Mouse (Mus musculus) adrenal gland, postnatal 4 days (tissue): Measurements from ENCODE around the gene Ints6. TPM values are rescaled to one million over a fixed set of nuclear protein-coding genes. Genes with fewer than 3 reads are reported as not detected.

Experiments used
- DNase-seq, 2 experiments: peaks; one replicate each; pipeline ENCODE4 v3.0.0; 2021 to 2022; ENCODE audit warnings: low spot score in 2 of 2, mixed read lengths in 2 of 2
- total RNA-seq, 2 experiments: library from RNA; stranded (reverse); gene quantifications; 2 replicates each; pipeline ENCODE4 v1.2.3; 2021

Ints6 gene
- total RNA-seq, 2 experiments from 2014 or later, result 52.4 to 56.5 TPM

DNA sequence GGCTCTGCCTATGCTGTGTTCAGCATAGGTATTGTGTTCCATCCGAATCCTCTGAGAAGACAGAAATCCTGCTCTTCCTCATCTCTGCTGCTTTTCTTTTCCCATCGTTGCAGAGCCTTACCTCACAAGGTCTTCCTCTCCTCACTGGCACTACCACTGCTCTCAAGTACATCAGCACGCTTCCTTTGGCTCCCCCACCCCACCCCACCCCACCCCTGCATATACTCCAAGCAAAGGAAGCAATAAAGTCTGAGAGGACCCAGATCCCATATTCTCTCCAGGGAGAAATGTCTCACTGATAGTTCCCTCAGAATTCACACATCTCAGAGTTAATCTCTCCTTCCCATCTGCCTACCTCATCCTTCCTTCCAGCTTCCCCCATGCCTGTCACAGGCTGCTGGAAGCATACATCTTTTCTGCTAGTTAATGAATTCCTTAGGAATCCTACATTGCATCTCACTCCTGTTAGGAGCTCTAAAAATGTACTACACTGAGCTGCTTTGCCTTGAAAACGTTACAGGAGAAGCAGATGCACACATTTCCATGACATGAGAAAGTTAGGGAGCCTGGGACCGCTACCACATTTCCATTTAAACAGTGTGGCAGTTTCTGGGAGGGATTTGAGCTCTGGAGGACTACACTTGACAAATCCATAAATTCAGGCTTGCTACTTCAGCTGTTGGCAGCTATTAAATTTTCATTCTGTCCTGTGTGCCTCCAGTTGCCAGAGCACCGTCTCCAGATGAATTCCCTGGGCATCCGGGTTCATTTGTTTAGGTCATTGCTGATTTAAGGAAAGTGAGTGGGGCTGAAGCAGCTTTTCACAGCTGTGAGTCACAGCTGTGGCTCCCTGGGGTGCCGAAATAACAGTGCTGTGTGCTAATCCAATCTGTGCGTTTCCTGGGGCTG lies 123.3 kb downstream of the Ints6 start:
- DNase-seq, result no peak

DNA sequence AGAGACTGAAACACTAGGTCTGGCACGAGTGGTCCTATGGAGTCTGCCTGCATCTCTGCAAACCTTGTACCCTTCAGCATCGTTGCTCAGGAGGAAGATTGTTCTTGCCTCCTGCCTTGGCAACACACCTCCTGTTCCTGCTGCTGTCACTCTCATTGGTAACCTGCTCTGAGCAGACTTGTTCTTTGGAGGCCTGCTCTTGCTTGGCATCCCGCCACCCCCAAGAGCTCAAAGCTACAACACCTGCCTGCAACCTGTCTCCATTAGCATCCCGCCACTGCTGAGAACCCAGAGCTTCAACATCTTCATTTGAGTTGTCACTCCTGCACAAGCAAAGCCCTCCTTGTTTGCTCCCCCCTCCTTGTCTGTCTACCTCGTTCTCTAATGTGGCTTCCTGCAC lies 133.0 kb downstream of the Ints6 start:
- no peak for DNase-seq

Other genes starting within 250 kb of the Ints6 start
- gene Fam124a, start 205.4 kb downstream of the Ints6 start, total RNA-seq, result 1 to 10 TPM; 3.1 to 4.4 TPM
- not detected for gene Gm4131, start 194.2 kb downstream of the Ints6 start, total RNA-seq
- not detected for gene Serpine3, start 97.5 kb downstream of the Ints6 start, total RNA-seq
- 10 to 100 TPM; 33.7 to 35.2 TPM for gene Wdfy2, start 76.5 kb upstream of the Ints6 start, total RNA-seq
- not detected for gene Defb48, start 223.3 kb upstream of the Ints6 start, total RNA-seq
- gene Defb47, start 236.9 kb upstream of the Ints6 start, total RNA-seq, result not detected